In genomic region chr13:113353955-113354354, GRCm38 (mm10) we compare ENCODE assay signal across 22 mouse cellular contexts.
DNase-seq lines count a peak whose midpoint lies in the region; ATAC-seq and TF ChIP-seq lines count a peak whose summit lies in the region.
"Had no signal": no experiment of that assay in that cellular context is flagged by ENCODE, and none has a peak within 500 bp of the region (broad histone marks: within the 10 kb centered on the region; RNA-seq: fewer than 3 reads in every experiment).

No protein-coding gene starts in this region.

- no peaks in the 10 kb centered on the region for H3K27me3 ChIP-seq in limb, embryonic 14.5 days (ENCODE audit: control insufficient read depth, insufficient read depth, low read length)
- H3K27me3 ChIP-seq in limb, embryonic 10.5 days (ENCODE audit: low read depth, poor library complexity, severe bottlenecking) = no peaks in the 10 kb centered on the region
- no peaks in the 10 kb centered on the region for H3K27me3 ChIP-seq in limb, embryonic 15.5 days
- H3K27me3 ChIP-seq in stomach, embryonic 16.5 days (ENCODE audit: control insufficient read depth, insufficient read depth, low read length) = no peaks in the 10 kb centered on the region
- H3K27me3 ChIP-seq: forebrain, embryonic 13.5 days; hindbrain, embryonic 12.5 days had no signal

- no peaks in the 10 kb centered on the region for H3K9me3 ChIP-seq in limb, embryonic 14.5 days (ENCODE audit: control insufficient read depth, low read length)
- no peaks in the 10 kb centered on the region for H3K9me3 ChIP-seq in limb, embryonic 10.5 days (replicated peaks)
- H3K9me3 ChIP-seq in limb, embryonic 15.5 days = no peaks in the 10 kb centered on the region
- no peaks in the 10 kb centered on the region for H3K9me3 ChIP-seq in stomach, embryonic 16.5 days (replicated peaks; ENCODE audit: control insufficient read depth, low read length)
- H3K9me3 ChIP-seq: forebrain, embryonic 10.5 days; forebrain, embryonic 13.5 days; hindbrain, embryonic 12.5 days; hindbrain, embryonic 15.5 days had no signal

- H3K36me3 ChIP-seq in limb, embryonic 14.5 days (ENCODE audit: control insufficient read depth, insufficient read depth, low read length) = no peaks in the 10 kb centered on the region; the same call in 1 of the 2 replicates
- no peaks in the 10 kb centered on the region; the same call in 1 of the 2 replicates for H3K36me3 ChIP-seq in limb, embryonic 10.5 days
- 0 out of 2 replicates have a peak, but pooled peaks cover 3% of the 10 kb centered on the region for H3K36me3 ChIP-seq in limb, embryonic 15.5 days
- no peaks in the 10 kb centered on the region for H3K36me3 ChIP-seq in stomach, embryonic 16.5 days (ENCODE audit: control insufficient read depth, insufficient read depth, low read length)
- H3K36me3 ChIP-seq: forebrain, embryonic 10.5 days; hindbrain, embryonic 12.5 days; hindbrain, embryonic 15.5 days had no signal

- H3K9ac ChIP-seq in limb, embryonic 14.5 days (ENCODE audit: low read depth, low read length, severe bottlenecking) = no peak overlapping the region
- H3K9ac ChIP-seq in limb, embryonic 15.5 days = no peak overlapping the region
- H3K9ac ChIP-seq in stomach, embryonic 16.5 days (ENCODE audit: low read length) = no peak overlapping the region
- H3K9ac ChIP-seq: forebrain, embryonic 13.5 days; hindbrain, embryonic 12.5 days; hindbrain, embryonic 15.5 days had no signal

- DNase-seq in limb, embryonic 14.5 days (ENCODE audit: low spot score) = peak; percentile 18
- no peak for DNase-seq in limb, embryonic 10.5 days (ENCODE audit: low spot score)
- DNase-seq in 3T3-L1 (ENCODE audit: low read depth, low spot score) = peak; percentile 43
- DNase-seq in thymus, postnatal 25 days = no peak
- no peak for DNase-seq in Muller cell, postnatal 12 days (ENCODE audit: inconsistent ontology term)
- DNase-seq: adrenal gland, postnatal 10 days; adrenal gland, postnatal 36 days; cerebellum, adult 18-20 months; cerebellum, adult 9-10 months; cerebellum, postnatal 14 days; gastrocnemius, adult 2 months; gastrocnemius, postnatal 14 days; heart, adult 11 months had no signal

- H3K4me3 ChIP-seq in limb, embryonic 14.5 days (replicated peaks; ENCODE audit: low read length) = no peak overlapping the region
- no peak overlapping the region for H3K4me3 ChIP-seq in limb, embryonic 10.5 days
- H3K4me3 ChIP-seq in limb, embryonic 15.5 days = no peak overlapping the region
- H3K4me3 ChIP-seq in stomach, embryonic 16.5 days (replicated peaks; ENCODE audit: low read length) = no peak overlapping the region
- H3K4me3 ChIP-seq: forebrain, embryonic 10.5 days; forebrain, embryonic 13.5 days; gastrocnemius, adult 2 months; hindbrain, embryonic 12.5 days; hindbrain, embryonic 15.5 days had no signal

- no peak overlapping the region for H3K27ac ChIP-seq in limb, embryonic 14.5 days (replicated peaks; ENCODE audit: low read depth, low read length)
- H3K27ac ChIP-seq in limb, embryonic 10.5 days = no peak overlapping the region
- no peak overlapping the region; the same call in 1 of the 2 replicates for H3K27ac ChIP-seq in limb, embryonic 15.5 days
- peak overlapping the region; percentile 15; the same call in 1 of the 2 replicates for H3K27ac ChIP-seq in stomach, embryonic 16.5 days (ENCODE audit: low read length)
- H3K27ac ChIP-seq: forebrain, embryonic 10.5 days; forebrain, embryonic 13.5 days; hindbrain, embryonic 12.5 days; hindbrain, embryonic 15.5 days had no signal

- WGBS in limb, embryonic 14.5 days = 74% methylated on average over 4 of the region's 4 CpGs
- WGBS in limb, embryonic 10.5 days = 90% methylated on average over 4 of the region's 4 CpGs
- WGBS in limb, embryonic 15.5 days = 65% methylated on average over 4 of the region's 4 CpGs
- WGBS in stomach, embryonic 16.5 days = 65% methylated on average over 4 of the region's 4 CpGs

- H3K4me1 ChIP-seq in limb, embryonic 14.5 days (ENCODE audit: control insufficient read depth, insufficient read depth, low read length) = peaks cover 14% of the 10 kb centered on the region
- peaks cover 21% of the 10 kb centered on the region for H3K4me1 ChIP-seq in limb, embryonic 10.5 days
- peaks cover 8% of the 10 kb centered on the region for H3K4me1 ChIP-seq in limb, embryonic 15.5 days
- H3K4me1 ChIP-seq in stomach, embryonic 16.5 days (ENCODE audit: control insufficient read depth, insufficient read depth, low read length) = peaks cover 8% of the 10 kb centered on the region; the same call in 1 of the 2 replicates

- TF ChIP-seq POLR2A in limb, embryonic 14.5 days (IDR thresholded peaks at IDR 0.05; ENCODE audit: borderline replicate concordance, extremely low read depth, insufficient read depth, insufficient read length) = no peak

- no peak for ATAC-seq in limb, embryonic 14.5 days (ENCODE audit: low FRiP score, low read depth)
- ATAC-seq in limb, embryonic 15.5 days (ENCODE audit: insufficient number of reproducible peaks, low FRiP score, low TSS enrichment, low read depth) = 0 out of 2 replicates have a peak, but pooled peaks have one; percentile 24
- ATAC-seq in stomach, embryonic 16.5 days (ENCODE audit: insufficient read depth, low FRiP score) = peak; percentile 86
- ATAC-seq: CD4-positive, CD25-positive, alpha-beta regulatory T cell, adult 4 months; forebrain, embryonic 13.5 days; forebrain, embryonic 16.5 days had no signal

- no peak overlapping the region for H3K4me2 ChIP-seq in limb, embryonic 14.5 days (replicated peaks; ENCODE audit: low read depth, low read length, severe bottlenecking)
- H3K4me2 ChIP-seq in limb, embryonic 15.5 days = no peak overlapping the region
- no peak overlapping the region for H3K4me2 ChIP-seq in stomach, embryonic 16.5 days (ENCODE audit: low read depth, low read length)
- H3K4me2 ChIP-seq: forebrain, embryonic 13.5 days; heart, embryonic 11.5 days; hindbrain, embryonic 12.5 days; hindbrain, embryonic 15.5 days had no signal

Comparison
In these comparisons a context has a peak if more than half of its experiments do, and no peak if none do; other contexts are left out.
1. DNase-seq: peak in limb, embryonic 14.5 days (single experiment) and 3T3-L1 (single experiment); none in limb, embryonic 10.5 days (single experiment), thymus, postnatal 25 days (single experiment) and Muller cell, postnatal 12 days (single experiment).